Mouse (Mus musculus): ENCODE data around the gene Vmn1r220.
"Not testable (repeated sequence)": the region's sequence is repeated elsewhere in the genome, so short reads cannot be mapped to it uniquely, and the experiment has no call there.

Vmn1r220 gene

GRCm38 (mm10) chr13:23187875-23188274 lies at the start of gene Vmn1r220:
Gene Vmn1r220, minus strand, starts transcription at chr13:23187975.
- no peak for DNase-seq

- DNase-seq = not testable (repeated sequence)
Observed at GRCm38 (mm10) chr13:23235847-23236246, 48.1 kb upstream of the Vmn1r220 start, which contains the start of gene Vmn1r222. Gene Vmn1r222, minus strand, starts transcription at chr13:23235947.

GRCm38 (mm10) chr13:23213827-23214226 lies 26.1 kb upstream of the Vmn1r220 start, which contains the start of gene Vmn1r221:
Gene Vmn1r221, plus strand, starts transcription at chr13:23214127.
- not testable (repeated sequence) for DNase-seq

- DNase-seq = not testable (repeated sequence)
Observed at GRCm38 (mm10) chr13:23203885-23204284, 16.1 kb upstream of the Vmn1r220 start.

GRCm38 (mm10) chr13:23166471-23166870 lies 21.3 kb downstream of the Vmn1r220 start:
- DNase-seq = not testable (repeated sequence)

GRCm38 (mm10) chr13:23159012-23159411 lies 28.8 kb downstream of the Vmn1r220 start, which contains the start of gene Vmn1r219:
Gene Vmn1r219, plus strand, starts transcription at chr13:23159312.
- no peak for DNase-seq

- no peak for DNase-seq
Observed at GRCm38 (mm10) chr13:23157848-23158247, 29.9 kb downstream of the Vmn1r220 start.

GRCm38 (mm10) chr13:23138880-23139279 lies 48.9 kb downstream of the Vmn1r220 start:
- no peak for DNase-seq

GRCm38 (mm10) chr13:23133501-23133900 lies 54.3 kb downstream of the Vmn1r220 start:
- no peak for DNase-seq

- no peak for DNase-seq
Observed at GRCm38 (mm10) chr13:23133099-23133498, 54.7 kb downstream of the Vmn1r220 start, which contains the start of gene Vmn1r218. Gene Vmn1r218, plus strand, starts transcription at chr13:23133155.
